Mouse (Mus musculus) embryo, embryonic 11 days (tissue): ENCODE measurements around the gene Lsp1.

Source experiments
- DNase-seq: peaks from one replicate; pipeline ENCODE4 v3.0.0-alpha.2; 2015

The Lsp1 gene

DNA sequence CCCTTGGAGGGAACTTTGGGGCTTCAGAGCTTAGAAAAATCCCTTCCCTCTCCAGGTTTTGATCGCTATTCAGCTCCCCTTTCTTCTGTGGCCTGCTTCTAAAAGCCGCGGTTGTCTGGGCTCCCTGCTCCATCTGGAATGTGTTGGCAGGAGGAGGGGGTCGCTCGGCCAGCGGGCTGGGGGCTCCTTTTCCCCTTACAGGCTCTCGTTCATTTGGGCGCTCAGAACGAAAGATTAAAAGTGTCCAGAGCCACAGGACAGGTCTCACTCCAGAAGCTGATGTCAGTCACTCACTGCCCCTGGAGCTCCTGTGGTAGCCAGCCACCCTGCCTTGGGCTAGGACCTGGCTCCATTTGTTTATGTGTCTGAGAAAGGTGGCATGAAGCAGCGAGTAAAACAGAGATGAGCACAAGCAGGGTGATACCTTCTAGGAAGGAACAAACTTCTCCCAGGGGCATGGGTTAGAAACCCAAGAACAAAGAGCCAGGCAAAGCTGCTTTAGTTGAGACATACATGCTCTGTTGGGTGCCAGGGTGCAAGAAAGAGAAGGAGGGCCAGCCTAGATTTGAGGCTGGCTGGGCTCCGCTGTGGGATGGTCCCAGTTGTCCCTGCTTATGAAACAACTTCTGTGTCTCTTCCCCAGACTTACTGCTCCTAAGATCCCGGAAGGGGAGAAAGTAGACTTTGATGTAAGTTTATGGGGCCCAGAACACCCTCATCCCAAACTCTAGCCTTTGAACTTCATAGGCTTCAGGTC is 49.6 kb downstream of the Lsp1 start:
- DNase-seq = peak; percentile 81

DNA sequence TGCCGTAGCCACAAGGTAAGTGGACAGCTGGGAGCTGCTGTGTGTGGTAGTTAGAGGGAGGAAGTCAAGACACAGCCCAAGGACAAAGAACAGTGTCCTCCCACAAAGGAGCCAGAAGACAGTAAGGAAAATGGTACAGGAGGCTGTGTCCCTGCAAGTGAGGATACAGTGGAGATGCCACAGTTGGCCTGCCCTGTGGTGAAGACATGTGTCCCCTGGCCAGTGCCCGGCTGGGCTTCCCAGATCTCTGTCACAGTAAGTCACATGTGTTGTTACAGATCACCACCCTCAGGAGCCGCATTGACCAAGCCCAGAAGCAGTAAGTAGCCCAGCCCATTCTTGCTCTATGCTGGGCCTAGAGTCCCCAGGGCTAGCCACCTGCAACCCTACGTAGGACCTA is 53.4 kb downstream of the Lsp1 start:
- DNase-seq = no peak

DNA sequence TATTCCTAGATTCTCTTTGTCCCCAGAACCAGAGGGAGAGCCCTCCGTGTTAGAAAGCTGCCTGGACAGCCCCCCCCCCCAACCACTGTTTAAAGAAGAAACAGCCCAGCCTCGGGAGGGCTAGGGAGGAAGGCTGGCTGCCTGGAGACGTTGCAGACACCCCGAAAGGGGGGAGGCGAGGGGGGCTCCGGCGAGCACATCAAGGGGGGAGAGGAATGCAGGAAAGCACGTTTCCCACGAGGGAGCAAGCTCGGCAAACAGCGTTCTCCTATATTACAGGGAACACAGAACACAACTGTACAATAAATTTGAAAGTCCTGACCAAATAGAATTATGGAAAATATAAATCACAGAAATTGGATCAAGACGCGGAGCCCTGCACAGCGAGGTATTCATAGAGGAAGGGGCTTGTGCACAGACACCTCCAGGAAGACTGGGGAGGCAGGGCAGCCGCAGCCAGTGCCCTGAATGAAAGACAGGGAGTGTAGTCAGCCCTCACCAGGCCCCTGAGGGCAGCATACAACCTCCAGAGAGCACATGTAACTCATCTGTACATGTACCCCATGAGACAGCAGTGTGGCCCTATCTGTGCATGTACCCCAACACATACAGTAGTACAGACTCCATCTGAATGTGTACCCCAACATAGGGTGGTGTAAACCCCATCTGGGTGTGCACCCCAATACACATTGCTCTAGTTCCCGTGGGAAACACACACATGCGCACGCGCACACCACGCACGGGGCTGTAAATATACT is 55.8 kb downstream of the Lsp1 start:
- peak; percentile 74 for DNase-seq

DNA sequence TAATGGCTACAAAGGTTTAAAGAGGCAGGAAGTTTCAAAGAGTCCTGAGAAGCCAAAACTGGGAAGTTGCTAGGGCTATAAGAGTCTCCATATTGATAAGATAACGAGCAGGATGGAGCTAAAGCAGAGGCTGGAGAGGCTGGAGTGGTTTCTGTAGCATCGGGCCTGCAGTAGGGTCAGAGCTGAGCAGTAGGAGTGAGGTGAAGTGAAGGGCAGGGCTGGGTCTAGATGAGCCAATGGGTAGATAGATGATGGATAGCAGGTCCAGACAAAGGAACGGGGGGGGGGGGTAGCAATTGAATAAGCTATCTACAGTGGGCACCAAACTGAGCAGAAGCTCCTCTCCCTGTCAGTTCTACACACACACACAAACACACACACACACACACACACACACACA is 56.9 kb downstream of the Lsp1 start:
- DNase-seq = no peak

DNA sequence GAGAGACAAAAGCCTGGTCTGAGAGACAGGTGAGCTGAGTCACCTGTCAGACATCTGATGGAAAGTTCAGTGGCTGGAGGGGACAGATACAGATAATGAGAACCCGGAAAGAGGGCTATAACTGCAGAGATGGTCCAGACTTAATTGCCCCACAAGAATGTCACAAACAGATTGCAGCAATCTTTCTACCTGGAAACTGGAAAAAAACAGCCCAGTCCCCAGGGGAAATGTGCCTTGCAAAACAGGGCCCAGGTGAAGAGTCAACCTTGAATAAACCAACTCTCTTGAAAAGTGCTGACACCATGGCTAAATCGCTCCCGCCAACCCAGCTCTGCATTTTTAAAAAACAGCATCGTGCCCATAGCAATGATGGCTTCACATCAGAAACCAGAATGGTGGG is 59.7 kb downstream of the Lsp1 start:
- no peak for DNase-seq

DNA sequence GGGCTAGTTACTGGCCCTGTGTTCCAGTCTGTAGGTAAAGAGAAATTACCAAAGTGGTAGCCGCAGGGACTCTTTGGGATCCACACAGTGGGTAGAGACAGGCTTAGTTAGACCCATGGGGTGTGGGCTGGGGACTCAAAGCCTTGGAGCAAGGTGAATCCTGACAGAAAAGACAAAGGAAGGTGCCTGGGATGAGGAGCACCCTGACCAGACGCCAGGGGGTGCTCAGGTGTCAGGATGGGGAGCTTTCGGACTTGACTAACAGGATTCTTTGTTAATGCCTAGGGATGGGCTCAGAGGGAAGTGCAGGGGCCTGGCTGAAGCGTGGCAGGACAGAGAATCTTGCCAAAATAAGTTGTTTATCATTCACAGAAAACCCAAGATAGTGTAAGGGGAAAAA is 61.7 kb downstream of the Lsp1 start:
- DNase-seq = peak; percentile 73

DNA sequence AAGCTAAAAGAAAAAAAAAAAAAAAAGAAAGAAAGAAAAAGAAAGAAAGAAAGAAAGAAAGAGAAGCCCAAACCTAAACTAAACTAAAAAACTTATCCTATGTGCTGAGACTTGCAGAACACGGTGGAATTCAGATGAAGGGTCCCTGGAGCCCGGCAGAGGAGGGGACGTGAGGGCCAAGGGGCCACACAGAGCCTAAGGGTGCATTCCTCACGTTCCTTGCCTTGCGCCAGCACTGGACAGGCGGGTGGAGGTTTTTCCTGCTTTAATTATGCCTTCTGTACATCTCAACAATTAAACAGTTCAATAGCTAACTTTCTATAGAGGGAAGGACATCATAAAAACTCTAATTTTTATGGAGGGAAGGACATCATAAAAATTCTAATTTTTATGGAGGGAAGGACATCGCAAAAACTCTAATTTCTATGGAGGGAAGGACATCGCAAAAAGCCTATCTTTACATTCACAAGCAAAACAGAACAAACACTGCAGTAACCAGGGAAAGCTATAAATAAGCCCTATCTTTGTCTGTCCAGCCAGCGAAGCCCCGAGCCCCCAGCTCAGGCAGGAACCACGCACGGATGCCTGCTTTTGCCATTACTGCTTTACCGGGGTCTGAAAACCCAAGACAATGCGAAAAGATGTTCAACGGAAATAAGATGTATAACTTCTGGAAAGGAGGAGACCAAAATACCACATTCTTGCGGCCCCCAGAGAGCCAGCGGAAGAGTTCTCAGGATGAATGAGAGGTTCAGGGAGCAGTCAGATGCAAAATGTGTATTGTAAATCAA is 62.8 kb downstream of the Lsp1 start:
- DNase-seq = peak; percentile 61

DNA sequence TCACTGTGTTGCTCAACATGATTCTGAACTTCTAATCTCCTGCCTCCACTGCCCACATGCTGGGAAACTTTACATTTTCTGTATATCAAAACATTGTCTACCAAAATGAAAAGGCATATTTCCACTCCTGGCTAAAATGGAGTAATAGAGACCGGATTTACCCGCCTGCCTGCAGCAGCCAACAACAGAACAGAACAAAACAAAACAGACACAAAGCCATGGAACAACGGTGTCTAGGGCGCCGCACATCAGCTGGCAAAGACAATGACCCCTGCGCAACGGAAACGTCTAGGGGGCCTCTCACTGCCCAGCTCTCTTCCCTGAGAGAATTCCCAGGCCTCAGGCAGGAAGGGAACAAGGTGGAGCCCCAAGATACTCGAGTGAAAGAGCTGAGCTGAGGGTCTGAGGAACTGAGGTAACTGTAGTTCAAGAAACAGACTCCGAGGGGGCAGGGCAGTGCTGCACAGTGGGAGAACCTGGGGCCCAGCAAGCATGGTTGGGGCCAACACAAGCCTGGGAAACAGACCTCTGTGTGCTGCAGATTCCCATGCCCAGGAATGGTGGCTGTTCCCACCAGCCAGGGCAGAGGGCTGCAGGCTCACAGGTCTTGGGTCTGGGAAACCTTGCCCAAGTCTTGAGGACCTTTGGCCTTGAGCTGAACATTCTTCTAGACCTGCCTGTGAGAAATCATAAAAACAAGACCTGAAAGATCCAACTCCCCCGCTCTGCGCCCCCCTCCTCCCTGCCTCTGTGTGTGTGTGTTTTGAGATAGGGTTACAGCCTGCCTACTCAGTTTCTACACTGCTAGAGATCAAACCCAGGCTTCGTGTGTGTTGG is 65.0 kb downstream of the Lsp1 start:
- DNase-seq = peak; percentile 72

DNA sequence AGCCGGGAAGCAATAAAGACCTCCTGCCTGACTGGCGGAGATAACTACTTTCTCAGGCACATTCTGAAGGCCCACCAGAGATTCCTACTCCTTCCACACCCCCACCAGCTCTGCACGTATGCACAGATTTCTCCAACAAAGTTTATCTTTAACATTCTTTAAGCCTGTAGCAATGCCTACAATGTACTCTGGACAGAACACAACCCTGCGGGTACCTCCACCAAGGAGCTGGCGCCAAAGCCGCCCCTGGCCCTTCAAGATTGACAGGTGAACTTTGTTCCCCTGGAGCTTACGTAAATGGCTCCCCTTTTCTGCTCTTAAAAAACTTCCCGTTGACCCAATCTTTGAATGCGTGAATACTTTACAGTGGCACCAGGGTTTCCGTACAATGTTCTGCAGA is 68.7 kb downstream of the Lsp1 start:
- DNase-seq = peak; percentile 7

DNA sequence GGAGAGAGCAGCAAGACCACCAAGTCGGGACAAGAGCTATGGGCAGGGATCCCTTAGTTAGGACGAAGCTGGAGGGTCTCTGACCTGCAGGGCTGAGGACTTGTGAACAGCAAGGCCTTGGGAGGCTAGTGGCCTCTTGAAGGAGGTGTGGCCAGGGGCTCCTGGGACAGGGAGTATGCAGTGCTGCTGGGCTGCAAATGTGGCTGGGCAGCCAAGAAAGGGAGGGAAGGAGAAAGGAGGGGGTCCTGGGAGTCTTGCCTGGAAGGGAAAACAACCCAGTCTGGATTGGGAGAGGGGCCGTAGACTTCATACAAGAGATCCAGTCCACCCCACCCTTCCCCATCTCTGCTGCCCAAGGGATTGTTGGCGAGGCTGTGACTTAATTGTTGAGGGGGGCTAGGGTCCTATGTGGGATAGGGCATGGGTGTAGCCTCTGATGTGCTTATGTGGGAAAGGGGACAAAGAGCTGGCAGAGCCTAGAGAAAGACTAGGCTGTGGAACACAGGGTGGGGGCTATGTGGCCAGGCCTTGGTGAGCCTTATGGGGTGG is 71.4 kb downstream of the Lsp1 start:
- DNase-seq = peak; percentile 8

DNA sequence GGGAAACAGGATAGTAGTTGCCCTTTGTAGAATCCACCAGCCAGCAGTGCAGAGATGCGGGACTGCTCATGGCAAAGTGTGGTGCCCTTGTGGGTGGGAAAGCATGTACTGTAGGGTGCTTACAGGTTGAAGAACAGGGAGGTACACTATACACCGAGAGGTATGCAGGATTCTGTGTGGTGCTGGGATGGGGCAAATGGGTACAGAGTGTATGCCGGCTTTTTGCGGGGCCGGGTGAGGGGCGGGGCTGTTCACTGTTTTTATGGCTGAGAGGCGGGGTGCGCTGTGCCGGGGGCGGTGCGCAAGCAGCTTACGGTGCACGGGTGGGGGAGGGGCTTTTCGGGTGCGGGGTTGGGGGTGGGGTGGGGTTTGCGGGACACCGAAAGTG is 72.1 kb downstream of the Lsp1 start, which contains the start of gene Mrpl23:
Mrpl23 (plus strand) TSS at position 16 of the 388 bp plus-strand sequence.
- DNase-seq = no peak

DNA sequence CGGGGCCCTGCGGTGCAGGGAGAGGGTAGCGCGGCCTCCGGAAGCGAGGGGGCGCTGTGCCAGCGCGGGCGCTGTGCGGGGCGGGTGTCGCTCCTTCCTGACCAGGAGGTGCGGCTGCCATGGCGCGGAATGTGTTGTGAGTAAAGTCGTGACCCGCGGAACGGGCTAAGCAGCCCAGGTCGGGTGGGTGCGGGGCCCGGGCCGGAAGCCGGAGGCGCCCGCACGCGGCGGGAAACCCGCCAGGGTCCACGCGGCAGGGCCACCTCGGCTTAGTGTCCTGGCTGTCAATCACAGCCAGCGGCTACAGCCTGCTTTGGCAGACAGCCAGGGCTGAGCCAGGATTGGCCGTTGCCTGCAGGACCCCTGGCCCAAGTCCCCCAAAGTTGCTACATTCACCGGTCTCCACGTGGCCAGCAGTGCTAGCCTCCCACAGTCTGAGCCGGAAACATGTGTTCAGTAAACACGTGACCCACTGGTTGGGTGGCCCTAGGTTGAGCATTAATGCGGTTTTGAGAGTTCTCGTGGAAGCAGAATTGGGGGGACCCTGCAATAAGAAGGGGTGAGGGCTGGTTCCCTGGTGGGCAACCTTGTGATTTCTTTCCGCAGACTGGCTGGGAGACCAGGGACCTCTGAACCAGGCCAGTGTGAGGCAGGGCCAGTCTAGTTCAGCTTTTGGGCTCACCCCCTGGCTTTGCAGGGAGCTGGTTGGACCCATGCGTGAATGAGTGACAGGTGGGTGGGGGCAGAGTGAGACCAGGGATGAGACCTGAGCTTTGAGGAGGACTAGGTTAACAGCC is 72.6 kb downstream of the Lsp1 start:
- DNase-seq = peak; percentile 92

DNA sequence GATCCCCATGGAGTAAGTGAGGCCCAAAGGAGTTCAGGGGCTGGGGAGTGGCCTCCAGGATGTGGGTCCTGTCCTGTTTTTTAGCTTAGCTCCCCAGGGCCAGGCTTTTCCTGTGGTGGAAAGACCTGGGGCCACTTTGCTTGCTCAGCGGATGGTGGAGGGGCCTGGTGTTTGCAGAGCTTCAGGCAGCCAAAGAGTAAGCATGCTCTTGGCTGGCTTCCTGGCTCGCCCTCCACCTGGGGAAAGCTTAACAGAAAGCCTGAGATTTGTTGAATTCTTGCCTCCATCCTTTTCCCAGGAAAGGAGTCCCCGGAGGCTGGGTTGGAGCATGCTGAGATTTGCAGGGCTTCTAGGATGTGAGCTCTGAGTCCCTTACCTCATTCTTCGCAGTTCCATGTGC is 74.5 kb downstream of the Lsp1 start:
- no peak for DNase-seq

DNA sequence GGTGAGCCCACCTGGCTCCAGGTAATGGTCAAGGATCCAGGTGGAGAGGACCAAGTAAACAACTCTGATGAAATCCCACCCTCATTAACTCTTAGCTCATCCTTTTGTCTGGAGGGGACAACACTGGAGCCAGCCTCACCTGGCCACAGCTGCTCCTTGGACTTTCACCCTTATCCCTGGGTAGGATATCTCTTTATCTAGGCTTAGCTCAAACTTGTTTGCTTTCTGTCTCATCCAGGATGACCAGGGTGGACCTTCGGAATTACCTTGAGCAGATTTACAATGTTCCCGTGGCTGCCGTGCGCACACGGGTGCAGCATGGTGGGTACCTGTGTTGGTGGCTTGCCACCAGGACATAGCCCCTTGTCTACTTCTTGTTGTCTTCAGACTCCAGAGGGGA is 75.2 kb downstream of the Lsp1 start:
- DNase-seq = no peak

DNA sequence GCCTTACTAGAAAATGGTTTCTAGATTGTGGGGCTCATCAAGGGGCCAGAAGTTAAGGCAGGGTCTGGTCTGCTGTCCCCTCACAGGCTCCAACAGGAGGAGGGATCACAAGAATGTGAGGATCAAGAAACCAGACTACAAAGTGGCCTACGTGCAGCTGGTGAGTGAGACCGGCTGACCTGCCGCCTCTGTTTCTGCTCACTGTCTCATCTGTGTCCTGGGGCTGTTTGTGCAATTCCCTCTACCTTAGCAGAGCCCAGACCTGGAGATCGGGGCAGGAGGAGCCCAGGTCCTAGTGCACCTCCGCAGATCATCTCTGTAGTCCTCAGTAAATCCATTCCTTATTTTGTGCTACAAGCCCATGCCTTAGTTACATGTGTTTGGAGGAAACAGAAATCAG is 76.6 kb downstream of the Lsp1 start:
- DNase-seq = no peak

DNA sequence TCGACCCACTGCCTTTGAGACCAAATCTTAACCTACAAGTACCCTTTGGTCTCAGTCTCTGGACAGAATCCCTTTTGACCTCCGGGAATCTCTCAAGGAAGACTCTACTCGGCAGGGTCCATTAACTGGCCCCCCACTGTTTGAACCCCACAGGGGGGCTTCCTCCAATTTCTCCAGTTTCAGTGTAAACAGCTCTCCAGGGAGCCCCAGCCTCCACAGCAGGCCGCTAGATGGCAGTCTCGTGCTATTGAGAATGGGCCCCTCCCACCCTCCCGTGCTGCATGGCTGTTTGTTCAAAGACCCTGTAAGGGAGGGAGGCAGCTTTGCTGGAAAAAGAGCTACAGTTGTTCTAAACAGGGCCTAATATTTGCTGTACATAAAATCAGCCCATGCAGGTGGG is 77.3 kb downstream of the Lsp1 start:
- DNase-seq = peak; percentile 92

DNA sequence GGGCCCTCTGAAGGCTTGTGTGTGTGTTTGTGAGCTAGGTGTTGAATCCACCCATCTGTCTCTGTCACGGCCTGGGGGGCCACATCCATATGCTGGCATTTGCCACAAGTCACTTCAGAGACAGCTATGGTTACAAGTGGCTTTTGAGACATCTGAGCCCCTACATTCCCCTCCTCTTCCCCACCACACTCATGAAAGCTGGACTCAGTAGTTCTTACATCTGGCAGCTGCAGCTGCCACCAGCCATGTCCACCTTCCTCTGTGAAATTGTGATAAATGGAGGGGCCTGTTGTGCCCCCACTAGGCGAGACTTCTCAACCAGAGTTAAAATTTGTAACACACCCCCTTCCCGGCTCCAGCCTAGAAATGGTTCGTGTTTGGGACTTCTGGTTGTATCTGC is 77.7 kb downstream of the Lsp1 start:
- DNase-seq = no peak

DNA sequence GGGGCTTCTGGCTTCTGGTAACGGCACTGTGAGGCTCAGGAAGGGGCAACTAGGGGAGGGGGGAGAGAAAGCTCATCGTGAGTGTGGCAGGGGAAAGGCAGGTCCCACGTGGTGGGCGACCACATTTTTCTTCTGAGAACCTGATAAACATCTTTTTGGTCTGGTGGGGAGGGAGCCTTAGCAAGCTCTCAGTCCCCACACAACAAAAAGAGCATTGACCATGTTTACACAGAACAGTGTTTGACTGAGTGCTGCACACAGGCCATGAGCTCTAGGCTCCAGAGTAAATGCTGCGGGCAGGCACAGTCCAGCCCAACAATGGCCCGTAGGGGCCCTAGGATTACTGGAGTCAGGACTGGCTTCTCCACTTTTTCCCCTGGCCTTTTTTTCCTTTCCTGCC is 78.2 kb downstream of the Lsp1 start:
- DNase-seq = no peak

DNA sequence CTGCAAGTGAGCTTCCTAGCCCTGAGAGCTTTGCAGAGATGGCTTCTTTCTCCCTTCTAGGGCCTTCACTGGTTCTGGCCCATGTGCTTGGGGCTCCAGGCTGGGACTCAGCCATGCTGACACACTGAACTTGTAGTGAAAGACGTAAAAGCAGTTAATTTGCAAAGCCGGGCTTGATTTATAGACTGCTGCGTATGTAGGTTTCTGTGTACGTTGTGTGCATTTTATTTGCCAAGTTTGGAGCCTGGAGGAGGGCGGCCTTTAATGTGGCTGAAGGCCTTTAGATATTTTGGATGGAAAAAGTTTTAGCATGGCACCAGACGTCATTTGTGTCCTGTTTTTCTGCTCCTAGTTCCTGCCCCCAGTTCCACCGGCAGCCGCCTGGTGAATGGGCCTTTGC is 79.2 kb downstream of the Lsp1 start:
- DNase-seq = no peak

DNA sequence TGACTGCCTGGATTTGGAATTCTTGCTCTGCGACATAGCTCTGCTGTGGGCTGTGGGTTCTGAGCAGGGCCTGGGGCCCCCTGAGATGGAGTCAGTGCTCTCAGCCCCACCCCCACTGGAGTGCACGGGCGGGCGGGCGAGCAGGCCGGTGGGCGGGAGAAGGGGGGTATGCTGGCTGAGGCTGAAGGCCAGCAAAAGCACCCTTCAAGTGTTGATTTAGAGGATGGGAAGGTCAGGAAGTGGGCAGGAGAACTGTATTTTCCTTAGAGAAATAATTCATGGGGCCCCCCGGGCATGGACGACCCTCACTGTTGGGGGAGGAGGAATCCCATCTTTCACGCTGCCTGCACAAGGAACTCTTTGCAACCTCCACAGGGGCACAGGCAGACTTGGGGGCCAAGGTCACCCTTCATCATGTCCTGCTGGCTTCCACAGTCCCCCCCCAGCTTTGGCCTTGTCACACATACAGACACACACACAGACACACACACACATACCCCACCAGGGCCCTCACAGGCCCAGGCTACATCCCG is 82.2 kb downstream of the Lsp1 start:
- peak; percentile 85 for DNase-seq
